ENCODE assay signal across 10 mouse cellular contexts in genomic region chrX:136959688-136960087, GRCm38 (mm10). TPM values are rescaled to one million over a fixed set of nuclear protein-coding genes. Genes with fewer than 3 reads are reported as not detected.
DNase-seq lines count a peak whose midpoint lies in the region; TF ChIP-seq lines count a peak whose summit lies in the region.
"Had no signal": no experiment of that assay in that cellular context is flagged by ENCODE, and none has a peak within 500 bp of the region (broad histone marks: within the 10 kb centered on the region; RNA-seq: fewer than 3 reads in every experiment).

No protein-coding gene starts in this region.

- intact Hi-C loops in gastrocnemius, postnatal 14 days (cut with DNase I; ENCODE audit: low total_unique reads) = no loop called here

- H3K9ac ChIP-seq in ES-Bruce4 (ENCODE audit: low read depth, poor library complexity, severe bottlenecking) = no peak overlapping the region
- H3K9ac ChIP-seq: liver, embryonic 15.5 days had no signal

- no peaks in the 10 kb centered on the region for H3K36me3 ChIP-seq in ES-Bruce4 (ENCODE audit: control insufficient read depth, insufficient read depth, low read length, poor library complexity, severe bottlenecking)
- H3K36me3 ChIP-seq: liver, embryonic 15.5 days had no signal

- no peaks in the 10 kb centered on the region for H3K4me1 ChIP-seq in ES-Bruce4 (ENCODE audit: control insufficient read depth, insufficient read depth, low read length)
- H3K4me1 ChIP-seq: liver, embryonic 15.5 days had no signal

- no peak overlapping the region for H3K27ac ChIP-seq in layer of hippocampus, adult 2 months
- no peak overlapping the region for H3K27ac ChIP-seq in ES-Bruce4 (ENCODE audit: insufficient read depth, low read length)
- H3K27ac ChIP-seq: liver, embryonic 15.5 days had no signal

- peak; percentile 10 to 11 for DNase-seq in adrenal gland, postnatal 36 days
- DNase-seq in adrenal gland, adult 8-10 months = no peak
- DNase-seq in layer of hippocampus, adult 2 months (ENCODE audit: low spot score in 2 of 2) = no peak
- DNase-seq in layer of hippocampus, postnatal 14 days (ENCODE audit: low spot score in 2 of 2) = no peak
- peak; percentile 0 for DNase-seq in forelimb bud, embryonic 11.5 days (ENCODE audit: low read depth, low spot score)
- DNase-seq in gastrocnemius, postnatal 14 days = no peak
- no peak for DNase-seq in spleen, postnatal 14 days (ENCODE audit: low spot score in 2 of 2)

- TF ChIP-seq EP300 in ES-Bruce4 (IDR thresholded peaks at IDR 0.05; ENCODE audit: insufficient read depth, low read depth, low read length) = no peak

- H3K9me3 ChIP-seq in ES-Bruce4 (replicated peaks; ENCODE audit: control insufficient read depth, insufficient read depth, low read length, poor library complexity, severe bottlenecking) = no peaks in the 10 kb centered on the region
- H3K9me3 ChIP-seq: liver, embryonic 15.5 days had no signal

- peak; percentile 76 for TF ChIP-seq CTCF in layer of hippocampus, adult 2 months (conservative IDR thresholded peaks at IDR 0.05)
- TF ChIP-seq CTCF in ES-Bruce4 (IDR thresholded peaks at IDR 0.05; ENCODE audit: low read depth, low read length) = peak; percentile 28

- no peak overlapping the region for H3K4me3 ChIP-seq in layer of hippocampus, adult 2 months
- H3K4me3 ChIP-seq in ES-Bruce4 (ENCODE audit: low read depth, low read length) = no peak overlapping the region
- H3K4me3 ChIP-seq: liver, embryonic 15.5 days had no signal

- no peak for TF ChIP-seq POLR2A in ES-Bruce4 (IDR thresholded peaks at IDR 0.05; ENCODE audit: insufficient read depth, low read length)

- no peaks in the 10 kb centered on the region for H3K27me3 ChIP-seq in ES-Bruce4 (ENCODE audit: control insufficient read depth, insufficient read depth, low read length, poor library complexity, severe bottlenecking)
- H3K27me3 ChIP-seq: liver, embryonic 15.5 days had no signal

RNA-seq across cellular contexts. Expression of gene Tmsb15b2, which starts 15.6 kb away (rescaled TPM):
- 10 to 100 TPM; 17.0 to 19.8 TPM for total RNA-seq in adrenal gland, postnatal 36 days (2021)
- 10 to 100 TPM; 14.3 to 23.8 (median 18.6) TPM for total RNA-seq in adrenal gland, adult 8-10 months (2022)
- 10 to 100 TPM; 18.4 to 27.5 TPM for total RNA-seq in layer of hippocampus, adult 2 months (2021)
- total RNA-seq in layer of hippocampus, postnatal 14 days (2021) = 10 to 100 TPM; 17.3 to 55.7 TPM
- 24.3 and 34.1 TPM in 2 replicates for polyA plus RNA-seq in ES-Bruce4 (2011; ENCODE audit: insufficient read depth, insufficient read length, low read depth, missing spikeins)
- 1 to 10 TPM; 7.3 to 9.3 TPM for total RNA-seq in gastrocnemius, postnatal 14 days (2021)

RNA-seq across cellular contexts. Expression of gene Tmsb15l, which starts 17.0 kb away (rescaled TPM):
- 1 to 10 TPM; 1.2 to 2.5 TPM for total RNA-seq in adrenal gland, postnatal 36 days (2021)
- 1 to 10 TPM; 1.2 to 2.6 (median 2.2) TPM for total RNA-seq in adrenal gland, adult 8-10 months (2022)
- 1 to 10 TPM; 1.9 to 2.3 TPM for total RNA-seq in layer of hippocampus, adult 2 months (2021)
- 1 to 10 TPM; 2.9 to 4.3 TPM for total RNA-seq in layer of hippocampus, postnatal 14 days (2021)
- polyA plus RNA-seq in ES-Bruce4 (2011; ENCODE audit: insufficient read depth, insufficient read length, low read depth, missing spikeins) = 1.4 TPM in 1 of 2 replicates, not detected in the other
- under 1 TPM in 1 of 2 experiments, not detected in 1; 0.94 TPM for total RNA-seq in gastrocnemius, postnatal 14 days (2021)

RNA-seq across cellular contexts. Expression of gene Tmsb15b1, which starts 17.0 kb away (rescaled TPM):
- total RNA-seq in adrenal gland, postnatal 36 days (2021) = 1 to 10 TPM; 4.4 to 5.8 TPM
- 1 to 10 TPM; 1.0 to 9.8 (median 5.8) TPM for total RNA-seq in adrenal gland, adult 8-10 months (2022)
- total RNA-seq in layer of hippocampus, adult 2 months (2021) = 1 to 10 TPM; 3.7 to 8.3 TPM
- 1 to 10 TPM; 6.8 to 8.8 TPM for total RNA-seq in layer of hippocampus, postnatal 14 days (2021)
- 38.2 and 38.7 TPM in 2 replicates for polyA plus RNA-seq in ES-Bruce4 (2011; ENCODE audit: insufficient read depth, insufficient read length, low read depth, missing spikeins)
- 1 to 10 TPM; 1.8 to 4.9 TPM for total RNA-seq in gastrocnemius, postnatal 14 days (2021)

RNA-seq across cellular contexts. Expression of gene H2bfm, which starts 32.6 kb away (rescaled TPM):
- total RNA-seq in adrenal gland, postnatal 36 days (2021) = not detected
- total RNA-seq in adrenal gland, adult 8-10 months (2022) = not detected
- total RNA-seq in layer of hippocampus, adult 2 months (2021) = not detected
- not detected for total RNA-seq in layer of hippocampus, postnatal 14 days (2021)
- polyA plus RNA-seq in ES-Bruce4 (2011; ENCODE audit: insufficient read depth, insufficient read length, low read depth, missing spikeins) = not detected in 2 replicates
- total RNA-seq in gastrocnemius, postnatal 14 days (2021) = not detected
- polyA plus RNA-seq: frontal cortex, adult 2 months; liver, embryonic 15.5 days had no signal

RNA-seq across cellular contexts. Expression of gene Zcchc18, which starts 33.3 kb away (rescaled TPM):
- 10 to 100 TPM in 1 of 2 experiments, 1 to 10 TPM in 1; 8.9 to 10.0 TPM for total RNA-seq in adrenal gland, postnatal 36 days (2021)
- 10 to 100 TPM; 16.7 to 29.0 (median 22.0) TPM for total RNA-seq in adrenal gland, adult 8-10 months (2022)
- total RNA-seq in layer of hippocampus, adult 2 months (2021) = 100 to 1,000 TPM; 259 to 277 TPM
- total RNA-seq in layer of hippocampus, postnatal 14 days (2021) = 100 to 1,000 TPM; 229 to 257 TPM
- 2.2 and 2.4 TPM in 2 replicates for polyA plus RNA-seq in ES-Bruce4 (2011; ENCODE audit: insufficient read depth, insufficient read length, low read depth, missing spikeins)
- total RNA-seq in gastrocnemius, postnatal 14 days (2021) = under 1 TPM in 1 of 2 experiments, not detected in 1; 0.16 TPM

Comparison
In these comparisons a context has a peak if more than half of its experiments do, and no peak if none do; other contexts are left out.
1. DNase-seq: peak in adrenal gland, postnatal 36 days (2 of 2) and forelimb bud, embryonic 11.5 days (single experiment); none in adrenal gland, adult 8-10 months (single experiment), layer of hippocampus, adult 2 months (0 of 2), layer of hippocampus, postnatal 14 days (0 of 2), gastrocnemius, postnatal 14 days (single experiment) and spleen, postnatal 14 days (0 of 2).